Mouse (Mus musculus) E14TG2a.4 (cell line): ENCODE measurements around the gene Cdk5r1.

Source experiments
- H3K27me3 ChIP-seq: 2 replicates; pipeline ENCODE4 v1.6.1; 2014; ENCODE audit warnings: low read length, control low read depth; ENCODE audit not compliant: insufficient read depth
- H3K36me3 ChIP-seq: 2 replicates; pipeline ENCODE4 v1.6.1; 2014; ENCODE audit warnings: low read length, control low read depth; ENCODE audit not compliant: insufficient read depth
- H3K4me1 ChIP-seq: replicated peaks from 2 replicates; pipeline ENCODE4 v1.6.1; 2014; ENCODE audit warnings: low read depth, low read length, control low read depth
- H3K4me3 ChIP-seq: replicated peaks from 2 replicates; pipeline ENCODE4 v1.5.1; 2014; ENCODE audit warnings: mild to moderate bottlenecking, low read length
- H3K9me3 ChIP-seq: 2 replicates; pipeline ENCODE4 v1.6.1; 2014; ENCODE audit warnings: low read length, control low read depth
- CTCF ChIP-seq: conservative IDR thresholded peaks from 2 replicates; pipeline ENCODE4 v1.5.1; 2014; ENCODE audit warnings: low read length
- NANOG ChIP-seq: IDR thresholded peaks from 2 replicates; pipeline ENCODE4 v1.6.1; 2014; ENCODE audit warnings: borderline replicate concordance, low read length, mixed read lengths
- POU5F1 ChIP-seq: IDR thresholded peaks from 2 replicates; pipeline ENCODE4 v1.6.1; 2014; ENCODE audit warnings: low read length, borderline replicate concordance

Gene Cdk5r1

GRCm38 (mm10) chr11:80495972-80496371, 19.1 kb downstream of the Cdk5r1 start:
- TF ChIP-seq CTCF (no peak), POU5F1 (no peak), NANOG (no peak)
- H3K4me3 ChIP-seq = no peak overlapping the region
- no peaks in the 10 kb centered on the region for H3K36me3 ChIP-seq
- no peaks in the 10 kb centered on the region for H3K27me3 ChIP-seq
- no peaks in the 10 kb centered on the region for H3K9me3 ChIP-seq
- peaks cover 33% of the 10 kb centered on the region for H3K4me1 ChIP-seq

GRCm38 (mm10) chr11:80496640-80497039, 19.8 kb downstream of the Cdk5r1 start:
- H3K9me3 ChIP-seq = no peaks in the 10 kb centered on the region
- no peaks in the 10 kb centered on the region for H3K36me3 ChIP-seq
- no peaks in the 10 kb centered on the region for H3K27me3 ChIP-seq
- H3K4me3 ChIP-seq = no peak overlapping the region
- peaks cover 29% of the 10 kb centered on the region for H3K4me1 ChIP-seq
- TF ChIP-seq POU5F1 = no peak
- TF ChIP-seq CTCF = no peak
- TF ChIP-seq NANOG = no peak

GRCm38 (mm10) chr11:80497225-80497919, 20.5 kb downstream of the Cdk5r1 start:
- TF ChIP-seq POU5F1 = no peak
- TF ChIP-seq CTCF = no peak
- no peak for TF ChIP-seq NANOG
- Histone ChIP-seq H3K4me1 (peaks cover 29% of the 10 kb centered on the region), H3K4me3 (no peak overlapping the region), H3K9me3 (no peaks in the 10 kb centered on the region), H3K27me3 (no peaks in the 10 kb centered on the region), H3K36me3 (no peaks in the 10 kb centered on the region)

GRCm38 (mm10) chr11:80498328-80499070, 21.7 kb downstream of the Cdk5r1 start:
- TF ChIP-seq NANOG (no peak), CTCF (no peak), POU5F1 (no peak)
- H3K9me3 ChIP-seq = no peaks in the 10 kb centered on the region
- H3K4me3 ChIP-seq = no peak overlapping the region; the same call in 1 of the 2 replicates
- no peaks in the 10 kb centered on the region for H3K36me3 ChIP-seq
- peaks cover 31% of the 10 kb centered on the region for H3K4me1 ChIP-seq
- no peaks in the 10 kb centered on the region for H3K27me3 ChIP-seq

GRCm38 (mm10) chr11:80499550-80499952, 22.7 kb downstream of the Cdk5r1 start:
- no peak overlapping the region for H3K4me3 ChIP-seq
- H3K36me3 ChIP-seq = no peaks in the 10 kb centered on the region
- H3K4me1 ChIP-seq = peaks cover 41% of the 10 kb centered on the region
- H3K27me3 ChIP-seq = no peaks in the 10 kb centered on the region
- TF ChIP-seq CTCF (no peak), NANOG (no peak), POU5F1 (no peak)
- no peaks in the 10 kb centered on the region for H3K9me3 ChIP-seq

GRCm38 (mm10) chr11:80503281-80503680, 26.5 kb downstream of the Cdk5r1 start:
- Histone ChIP-seq H3K36me3 (no peaks in the 10 kb centered on the region), H3K4me3 (no peak overlapping the region), H3K9me3 (no peaks in the 10 kb centered on the region), H3K27me3 (no peaks in the 10 kb centered on the region), H3K4me1 (peaks cover 35% of the 10 kb centered on the region)
- TF ChIP-seq POU5F1 (no peak), NANOG (no peak), CTCF (no peak)

GRCm38 (mm10) chr11:80503726-80504452, 27.1 kb downstream of the Cdk5r1 start:
- Histone ChIP-seq H3K36me3 (no peaks in the 10 kb centered on the region), H3K27me3 (no peaks in the 10 kb centered on the region), H3K9me3 (no peaks in the 10 kb centered on the region), H3K4me3 (peak overlapping the region; percentile 17; the same call in 1 of the 2 replicates), H3K4me1 (peaks cover 35% of the 10 kb centered on the region)
- no peak for TF ChIP-seq NANOG
- TF ChIP-seq CTCF = no peak
- TF ChIP-seq POU5F1 = no peak

GRCm38 (mm10) chr11:80504519-80505385, 27.9 kb downstream of the Cdk5r1 start:
- H3K4me3 ChIP-seq = no peak overlapping the region
- no peaks in the 10 kb centered on the region for H3K36me3 ChIP-seq
- peaks cover 31% of the 10 kb centered on the region for H3K4me1 ChIP-seq
- no peak for TF ChIP-seq POU5F1
- no peak for TF ChIP-seq NANOG
- no peak for TF ChIP-seq CTCF
- no peaks in the 10 kb centered on the region for H3K9me3 ChIP-seq
- no peaks in the 10 kb centered on the region for H3K27me3 ChIP-seq
